Mouse (Mus musculus): ENCODE measurements at regions not wholly inside any gene's neighbourhood (a gene's known extent, or its start where the extent isn't known, plus 50 kb on each side); places are given as distances from the start of the nearest gene placed in this dataset.

GRCm38 (mm10) chr9:41766533-41766920 lies 357.6 kb downstream of the Sorl1 start:
- DNase-seq (ENCODE audit: low spot score) = peak; percentile 3

- no peak for DNase-seq (ENCODE audit: low spot score)
These were observed 358.1 kb downstream of the Sorl1 start for GRCm38 (mm10) chr9:41765816-41766532.

GRCm38 (mm10) chr9:41761050-41761576 lies 363.0 kb downstream of the Sorl1 start:
- no peak for DNase-seq (ENCODE audit: low spot score)

DNA sequence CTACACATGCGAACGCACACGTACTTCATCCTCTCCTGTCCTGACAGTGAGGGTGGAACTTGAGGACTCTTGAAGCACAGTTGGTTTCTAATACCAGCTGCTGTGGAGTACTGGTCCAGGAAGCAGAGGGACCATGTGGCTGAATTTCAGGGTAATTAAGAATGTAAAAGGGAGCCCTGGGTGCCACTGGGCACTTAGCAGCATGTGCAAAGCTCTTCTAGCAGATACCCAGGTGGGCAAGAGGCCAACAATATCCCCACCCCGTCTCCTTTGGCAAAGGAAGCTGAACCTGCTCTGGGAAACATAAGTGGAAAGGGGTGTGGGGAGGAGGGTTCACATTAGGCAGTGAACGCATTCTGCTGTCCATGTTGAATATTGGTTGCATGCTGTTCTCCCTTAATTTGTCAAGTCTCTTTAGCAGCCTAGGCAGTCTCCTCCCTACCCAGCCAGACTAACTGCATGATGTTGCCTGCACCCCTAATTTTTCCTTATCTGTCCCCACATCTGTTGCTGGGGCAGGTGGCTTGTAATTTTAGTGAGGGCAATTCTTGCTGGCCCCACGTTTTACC lies 369.6 kb downstream of the Sorl1 start:
- no peak for DNase-seq (ENCODE audit: low spot score)

- DNase-seq (ENCODE audit: low spot score) = no peak
These were observed 378.0 kb downstream of the Sorl1 start for GRCm38 (mm10) chr9:41745979-41746647.

GRCm38 (mm10) chr9:41741500-41741899 lies 382.6 kb downstream of the Sorl1 start:
- no peak for DNase-seq (ENCODE audit: low spot score)

GRCm38 (mm10) chr9:41740536-41740935 lies 383.6 kb downstream of the Sorl1 start:
- no peak for DNase-seq (ENCODE audit: low spot score)

- DNase-seq (ENCODE audit: low spot score) = no peak
These were observed 386.4 kb downstream of the Sorl1 start for GRCm38 (mm10) chr9:41737671-41738070.

DNA sequence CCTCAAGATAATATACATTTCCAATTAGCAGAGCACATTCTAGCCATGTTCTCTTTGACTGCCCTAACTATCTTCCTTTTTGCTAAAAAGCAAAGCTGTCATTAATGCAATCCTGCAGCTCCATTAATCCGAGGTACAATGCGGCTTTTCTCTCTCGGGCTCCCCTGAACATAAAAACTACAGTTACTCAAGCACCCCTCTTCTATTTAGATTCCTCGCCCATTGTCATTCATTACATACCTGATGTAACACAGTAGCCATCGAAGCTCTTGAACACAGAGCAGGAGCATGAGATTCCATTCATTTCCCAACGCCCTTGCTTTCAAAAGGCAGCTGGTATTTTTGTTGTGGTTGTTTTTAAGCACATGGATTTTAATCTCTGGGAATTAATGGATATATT lies 387.2 kb downstream of the Sorl1 start:
- no peak for DNase-seq (ENCODE audit: low spot score)

DNA sequence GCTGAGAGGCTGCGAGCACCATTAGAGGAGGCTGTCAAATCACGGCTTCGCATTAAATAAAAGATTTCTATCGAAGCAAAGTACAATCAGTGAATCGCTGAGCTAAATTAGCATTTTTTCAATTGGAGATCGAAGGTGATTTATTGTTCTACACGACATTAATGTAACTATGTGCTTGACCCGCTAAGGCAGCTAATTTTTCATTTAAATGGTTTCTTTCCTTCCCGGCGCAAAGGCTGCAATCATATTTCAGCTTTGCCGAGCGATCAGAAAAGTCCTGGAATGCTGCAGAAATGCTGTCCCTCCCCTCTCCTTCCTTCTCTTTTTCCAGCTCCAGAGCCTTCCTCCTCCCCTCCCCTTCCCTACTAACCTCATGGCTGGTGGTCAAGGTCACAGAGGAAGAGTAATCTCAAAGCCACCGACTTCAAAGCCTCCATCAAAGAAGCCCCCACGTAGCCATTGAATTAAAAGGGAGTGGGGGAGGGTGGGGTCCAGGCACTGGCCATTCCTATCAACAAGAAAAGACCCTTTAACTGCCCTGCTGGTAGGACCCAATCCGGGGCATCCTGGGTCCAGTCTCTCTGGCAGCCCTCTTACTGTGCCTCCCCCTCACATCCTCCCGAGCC lies 387.8 kb downstream of the Sorl1 start:
- peak; percentile 5 for DNase-seq (ENCODE audit: low spot score)

GRCm38 (mm10) chr9:41735448-41736233 lies 388.5 kb downstream of the Sorl1 start:
- peak; percentile 15 for DNase-seq (ENCODE audit: low spot score)

DNA sequence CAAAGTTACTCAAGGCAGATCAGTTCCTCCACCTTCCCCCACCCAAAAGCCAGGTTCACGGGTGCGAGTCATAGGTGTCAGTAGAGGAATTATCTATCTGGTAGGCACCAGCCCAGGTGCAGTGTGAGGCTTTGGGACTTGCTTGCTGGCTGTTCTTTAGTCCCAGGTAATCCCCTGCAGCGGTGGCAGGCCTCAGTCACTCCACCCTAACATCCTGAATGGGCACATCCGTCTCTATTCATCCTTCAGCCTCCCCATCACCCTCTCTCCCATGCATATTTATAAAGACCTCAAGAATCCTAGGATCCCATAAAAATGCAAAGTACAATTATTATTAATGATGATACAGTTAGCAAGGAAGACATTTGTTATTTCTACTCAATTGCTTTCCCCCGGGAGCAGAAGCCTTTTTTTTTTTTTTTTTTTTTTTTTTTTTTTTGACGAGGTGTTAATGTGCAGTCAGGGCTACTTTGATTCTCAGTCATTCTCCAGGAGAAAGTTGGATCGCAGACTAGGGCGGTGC lies 389.1 kb downstream of the Sorl1 start:
- DNase-seq (ENCODE audit: low spot score) = no peak

GRCm38 (mm10) chr9:41721609-41722008 lies 402.5 kb downstream of the Sorl1 start:
- DNase-seq (ENCODE audit: low spot score) = no peak

DNA sequence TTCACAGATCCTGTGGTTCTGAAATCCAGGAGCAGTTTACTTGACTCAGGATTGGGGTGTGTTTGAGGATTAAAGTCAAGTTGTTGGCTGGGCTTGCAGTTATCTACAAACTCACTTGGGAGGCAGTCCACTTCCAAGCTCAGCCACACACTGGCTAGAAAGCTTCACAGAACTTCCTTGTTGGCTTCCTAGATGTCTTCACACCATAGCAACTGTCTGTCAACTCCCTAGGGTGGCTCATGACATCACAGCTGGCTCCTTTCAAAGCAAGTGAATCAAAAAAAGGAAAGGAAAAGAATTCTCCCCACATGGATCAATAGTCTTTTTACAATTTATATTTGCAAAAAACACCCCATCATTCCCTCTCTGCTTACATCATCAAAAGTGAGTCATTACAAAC lies 408.9 kb downstream of the Sorl1 start:
- no peak for DNase-seq (ENCODE audit: low spot score)

DNA sequence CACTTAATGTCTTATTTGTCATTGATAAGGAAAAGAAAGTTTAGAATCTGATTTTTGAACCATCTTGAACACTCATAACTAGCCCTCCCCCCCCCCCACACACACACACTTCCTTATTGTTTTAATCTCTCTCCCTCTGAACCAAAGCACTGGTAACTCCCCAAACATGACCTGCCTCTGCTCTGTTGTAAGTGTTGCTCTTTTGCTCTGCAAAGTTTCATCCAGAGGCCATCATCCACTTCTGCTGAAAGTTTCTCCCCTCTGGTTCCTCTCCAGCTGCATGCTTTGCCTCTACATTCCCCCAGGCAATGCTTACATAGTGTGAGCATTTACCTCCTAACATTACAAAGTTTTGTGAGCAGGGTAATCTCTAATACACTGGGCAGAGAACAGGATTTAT lies 418.1 kb downstream of the Sorl1 start:
- no peak for DNase-seq (ENCODE audit: low spot score)

DNA sequence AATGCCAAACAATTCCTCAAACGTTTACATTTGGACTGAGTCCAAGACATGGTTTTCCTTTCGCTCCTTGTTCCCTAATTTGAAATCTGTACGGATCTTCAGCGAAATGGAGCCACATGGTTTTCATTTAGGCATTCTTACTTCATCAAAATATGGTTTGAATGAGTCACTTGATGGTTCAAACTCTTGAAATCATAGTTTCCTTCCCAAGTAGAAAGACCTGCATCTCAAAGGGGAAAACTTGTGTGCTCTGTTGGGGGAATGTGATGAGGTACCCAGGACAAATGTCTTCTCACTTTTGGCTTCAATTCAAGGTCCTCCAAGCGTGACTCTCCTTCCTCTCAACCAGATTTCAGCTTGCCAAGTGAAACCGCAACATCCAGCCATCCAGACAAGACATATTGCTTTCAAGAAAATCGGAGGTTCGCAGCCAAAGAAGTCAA lies 418.6 kb downstream of the Sorl1 start:
- DNase-seq (ENCODE audit: low spot score) = no peak

DNA sequence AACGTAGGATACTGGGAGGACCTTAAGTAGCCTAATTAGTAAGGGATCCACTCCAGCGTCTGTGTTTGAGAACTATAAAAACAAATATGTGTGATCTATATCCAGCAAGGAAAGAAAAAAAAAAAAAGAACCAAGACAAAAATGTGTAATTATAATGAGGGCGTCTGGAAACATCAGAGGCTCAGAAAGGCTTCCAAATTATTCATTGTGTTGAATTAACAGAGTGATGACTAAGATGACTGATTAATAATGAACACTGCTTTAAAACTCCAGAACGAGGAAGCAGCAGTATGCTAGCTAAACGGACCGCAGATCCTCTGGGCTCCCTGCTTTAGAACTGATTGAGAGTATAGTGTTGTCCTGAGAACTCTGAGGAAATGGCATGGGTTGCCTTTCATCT lies 421.0 kb downstream of the Sorl1 start:
- DNase-seq (ENCODE audit: low spot score) = no peak

- DNase-seq (ENCODE audit: low spot score) = no peak
These were observed 423.4 kb downstream of the Sorl1 start for GRCm38 (mm10) chr9:41700683-41701082.

DNA sequence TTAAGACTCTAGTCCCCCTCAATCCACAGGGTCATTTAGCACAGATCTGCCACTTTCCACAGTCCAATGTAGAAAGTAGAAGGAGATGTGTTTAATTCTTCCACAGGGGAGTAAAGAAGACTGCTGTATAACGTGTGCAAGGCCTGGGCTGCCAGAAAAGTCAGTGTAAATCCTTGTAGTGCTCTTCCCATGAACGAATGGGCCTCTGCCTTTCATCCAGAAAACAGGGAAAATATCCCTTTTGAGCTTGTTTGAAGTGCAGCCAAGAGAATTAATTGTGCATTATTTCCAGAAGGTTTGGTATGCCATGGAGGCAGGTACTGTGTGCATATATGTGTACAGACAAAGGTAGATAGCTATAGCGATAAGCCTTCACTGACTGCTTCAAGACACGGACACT lies 425.1 kb downstream of the Sorl1 start:
- no peak for DNase-seq (ENCODE audit: low spot score)

DNA sequence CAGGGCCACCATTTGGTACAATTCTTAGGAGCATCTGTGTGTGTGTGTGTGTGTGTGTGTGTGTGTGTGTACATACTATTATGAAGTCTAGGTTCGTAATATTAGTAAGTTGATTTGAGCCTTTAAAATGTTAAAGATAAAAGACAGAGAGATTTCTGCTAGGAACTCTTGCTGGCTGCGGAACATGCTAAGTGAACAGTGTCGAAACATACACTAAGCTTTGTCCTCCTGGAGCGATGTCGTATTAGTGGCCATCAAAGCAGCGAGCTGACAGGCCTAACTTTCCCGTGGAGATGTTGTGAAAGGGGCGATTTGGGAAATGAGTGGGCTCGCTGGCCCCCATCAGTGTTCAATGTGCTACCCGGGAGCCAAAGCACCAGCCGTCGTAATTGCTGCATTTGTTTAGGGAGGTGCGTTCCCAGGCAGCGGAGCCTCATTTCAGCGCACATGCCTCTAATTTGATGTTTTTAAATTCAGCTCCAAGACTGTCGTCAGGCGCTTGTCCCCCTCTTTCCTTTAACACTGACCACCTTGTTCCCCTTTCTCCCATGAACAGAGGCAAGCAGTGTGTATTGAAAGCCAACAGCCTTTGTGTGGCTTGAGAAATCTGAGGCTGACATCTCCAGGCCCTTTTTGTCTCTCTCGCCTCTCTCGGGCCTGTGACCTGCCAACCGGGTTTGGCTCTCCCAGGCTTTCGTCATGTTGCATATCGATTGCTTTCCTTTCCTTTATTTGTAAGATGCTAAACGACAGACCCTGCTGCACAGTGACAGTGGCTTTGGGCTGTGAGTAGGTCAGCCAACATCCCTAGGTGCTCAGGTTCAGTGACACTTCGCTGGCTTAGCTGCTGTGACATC lies 426.3 kb downstream of the Sorl1 start:
- DNase-seq (ENCODE audit: low spot score) = no peak

- no peak for DNase-seq (ENCODE audit: low spot score)
These were observed 426.9 kb downstream of the Sorl1 start for GRCm38 (mm10) chr9:41697160-41697559.

Measured in ovary, postnatal 10 days (tissue).